Mouse (Mus musculus) frontal cortex, adult (tissue): ENCODE data around the gene Gm19402.
A peak's percentile ranks its signal among the peaks of the same experiment; 100 is the strongest.
"Not testable (repeated sequence)": the region's sequence is repeated elsewhere in the genome, so short reads cannot be mapped to it uniquely, and the experiment has no call there.

Experiments used
- ATAC-seq: cut with Nextera tagmentation; 2 replicates; pipeline ENCODE4 v1.9.2; 2017; ENCODE audit warnings: mild to moderate bottlenecking, moderate library complexity, mixed read lengths; ENCODE audit not compliant: low TSS enrichment

Gene Gm19402

DNA sequence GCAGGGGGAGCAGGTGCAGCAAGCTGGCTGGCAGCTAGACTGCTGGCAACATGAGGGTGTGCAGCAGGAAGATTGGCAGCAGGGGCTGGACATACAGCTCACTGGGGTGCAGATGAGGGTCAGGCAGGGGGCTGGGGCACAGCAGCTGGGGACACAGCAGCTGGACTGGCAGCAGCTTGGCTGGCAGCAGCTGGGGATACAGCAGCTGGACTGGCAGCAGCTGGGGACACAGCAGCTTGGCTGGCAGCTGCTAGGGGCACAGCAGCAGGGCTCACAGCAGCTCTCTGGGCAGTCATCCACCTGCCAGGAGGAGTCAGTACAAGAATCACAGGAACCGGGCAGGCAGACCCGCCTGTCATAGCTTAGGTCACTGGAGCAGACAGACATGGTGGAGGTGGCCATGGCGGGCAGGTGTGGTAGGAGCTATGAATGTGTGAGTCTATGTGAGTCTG is at the start of gene Gm19402:
TSS of gene Gm19402 (minus strand) at position 402 of the 452 bp plus-strand sequence.
- not testable (repeated sequence) for ATAC-seq

DNA sequence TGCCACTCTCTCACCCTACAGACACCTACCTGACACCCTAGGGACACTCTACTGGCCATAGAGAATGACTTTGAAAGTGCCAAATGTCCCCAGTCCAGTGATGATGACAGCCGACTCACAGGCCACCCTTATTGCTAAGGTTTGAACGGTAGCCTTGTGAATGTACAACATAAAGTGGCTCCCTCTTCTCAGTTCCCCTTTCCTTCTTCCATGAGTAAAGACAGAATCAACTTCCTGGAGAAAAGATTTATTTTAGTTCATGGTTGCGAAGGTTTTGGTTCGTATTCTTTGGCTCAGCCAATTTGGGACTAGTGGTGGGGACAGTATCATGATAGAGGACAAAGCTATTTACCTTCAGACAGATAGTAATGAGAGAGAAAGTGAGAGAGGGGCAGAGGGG is 48.4 kb upstream of the Gm19402 start:
- ATAC-seq, result no peak

DNA sequence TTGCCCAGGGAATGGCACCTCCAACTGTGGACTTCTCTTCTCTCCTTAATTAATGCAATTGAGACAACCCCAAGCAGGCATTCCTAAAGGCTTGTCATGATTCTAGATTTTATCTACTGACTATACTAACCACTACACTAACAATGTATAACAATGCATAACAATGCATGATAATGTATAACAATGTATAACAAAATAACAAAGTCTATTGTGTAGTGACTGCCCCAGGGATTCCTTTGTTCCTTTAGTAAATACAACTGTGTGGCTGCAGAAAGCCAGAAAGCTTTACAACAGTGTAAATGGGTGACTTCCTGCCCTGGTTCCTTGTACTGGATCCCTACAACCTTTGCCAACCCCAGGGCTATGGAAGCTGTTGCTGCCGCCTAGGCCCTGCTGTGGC is 45.4 kb upstream of the Gm19402 start:
- ATAC-seq, result no peak

DNA sequence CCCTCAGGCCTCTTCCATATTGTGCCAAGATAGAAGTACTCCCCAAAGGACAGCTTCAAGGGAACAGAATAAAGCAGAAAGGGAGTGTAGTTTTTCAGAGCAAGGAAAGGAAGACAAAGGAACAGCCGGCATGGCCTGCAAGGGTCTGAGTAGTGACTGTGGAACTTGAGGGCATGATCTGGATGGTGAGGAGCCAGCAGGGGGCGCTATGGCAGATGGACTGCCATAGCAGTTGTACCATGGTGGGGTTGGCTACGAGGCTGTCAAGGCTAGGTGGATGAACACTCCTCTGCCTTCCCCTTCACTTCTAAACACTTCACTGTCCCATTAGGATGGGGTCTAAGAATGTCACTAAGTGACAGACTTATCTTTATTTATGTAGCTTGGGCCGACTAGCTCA is 38.7 kb upstream of the Gm19402 start:
- ATAC-seq, result no peak

DNA sequence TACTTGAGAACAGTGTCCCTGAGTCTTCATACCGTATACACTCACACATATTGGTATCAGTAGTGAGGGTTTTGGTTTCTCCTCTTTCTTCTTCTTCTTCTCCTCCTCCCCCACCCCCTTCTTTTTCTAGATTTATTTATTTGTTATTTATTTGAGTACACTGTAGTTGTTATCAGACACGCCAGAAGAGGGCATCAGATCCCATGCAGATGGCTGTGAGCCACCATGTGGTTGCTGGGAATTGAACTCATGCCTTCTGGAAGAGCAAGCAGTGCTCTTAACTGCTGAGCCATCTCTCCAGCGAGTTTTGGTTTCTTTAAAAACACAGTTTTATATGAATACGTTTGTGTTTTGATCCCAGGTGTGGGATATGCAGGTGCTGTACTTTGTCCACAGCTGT is 37.7 kb upstream of the Gm19402 start:
- no peak for ATAC-seq

DNA sequence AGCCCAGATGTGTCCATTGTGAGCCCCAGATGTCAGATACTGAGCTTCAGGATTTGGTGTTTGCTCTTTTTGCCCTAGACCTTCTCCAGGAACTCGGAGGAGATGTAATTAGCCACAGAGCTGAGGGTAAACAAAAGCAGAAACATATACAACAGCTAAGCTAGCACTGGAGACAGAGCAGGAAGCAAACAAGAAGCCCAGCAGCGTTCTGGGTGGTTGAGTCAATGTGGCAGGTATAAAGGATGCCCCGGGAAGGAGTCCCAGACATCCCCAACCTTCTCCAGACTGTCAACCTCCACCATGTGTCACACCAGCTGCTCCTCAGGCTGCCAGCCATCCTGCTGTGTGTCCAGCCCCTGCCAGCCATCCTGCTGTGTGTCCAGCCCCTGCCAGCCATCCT is 35.6 kb upstream of the Gm19402 start, which contains the start of gene Gm10100:
TSS of gene Gm10100 (plus strand) at position 301 of the 400 bp plus-strand sequence.
- no peak for ATAC-seq

DNA sequence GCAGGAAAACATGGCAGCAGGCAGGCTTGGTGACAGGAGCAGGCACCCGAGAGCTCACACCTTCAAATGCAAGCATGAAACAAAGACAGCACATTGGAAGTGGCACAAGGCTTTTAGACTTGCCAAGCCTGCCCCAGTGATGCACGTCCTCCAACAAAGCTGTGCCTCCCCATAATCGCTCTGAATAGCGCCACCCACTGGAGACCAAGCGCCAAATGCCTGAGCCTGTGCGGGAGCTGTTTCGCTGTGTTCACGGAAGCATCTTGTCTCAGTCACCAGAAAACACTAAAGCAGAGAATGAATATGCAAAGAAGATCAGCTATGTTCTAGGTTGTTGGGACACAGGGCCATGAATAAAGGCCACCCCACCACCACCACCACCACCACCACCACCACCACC is 34.3 kb upstream of the Gm19402 start:
- ATAC-seq, result no peak

DNA sequence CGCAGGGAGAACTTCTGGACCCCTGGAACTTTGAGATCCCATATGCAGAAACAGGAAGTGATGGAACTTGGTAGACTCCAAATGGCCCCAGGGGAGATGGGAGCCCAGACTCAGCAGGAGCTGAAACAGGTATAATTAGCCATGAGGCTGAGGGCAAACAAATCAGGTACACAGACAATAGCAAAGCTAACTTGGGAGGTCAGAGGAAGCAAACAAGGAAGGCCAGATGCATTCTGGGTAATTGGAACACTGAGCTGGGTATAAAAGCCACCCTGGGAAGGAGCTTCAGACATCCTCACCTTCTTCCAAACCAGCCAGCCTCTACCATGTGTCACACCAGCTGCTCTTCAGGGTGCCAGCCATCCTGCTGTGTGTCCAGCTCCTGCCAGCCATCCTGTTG is 29.7 kb upstream of the Gm19402 start, which contains the start of gene Krtap12-1:
TSS of gene Krtap12-1 (plus strand) at position 301 of the 400 bp plus-strand sequence.
- not testable (repeated sequence) for ATAC-seq

DNA sequence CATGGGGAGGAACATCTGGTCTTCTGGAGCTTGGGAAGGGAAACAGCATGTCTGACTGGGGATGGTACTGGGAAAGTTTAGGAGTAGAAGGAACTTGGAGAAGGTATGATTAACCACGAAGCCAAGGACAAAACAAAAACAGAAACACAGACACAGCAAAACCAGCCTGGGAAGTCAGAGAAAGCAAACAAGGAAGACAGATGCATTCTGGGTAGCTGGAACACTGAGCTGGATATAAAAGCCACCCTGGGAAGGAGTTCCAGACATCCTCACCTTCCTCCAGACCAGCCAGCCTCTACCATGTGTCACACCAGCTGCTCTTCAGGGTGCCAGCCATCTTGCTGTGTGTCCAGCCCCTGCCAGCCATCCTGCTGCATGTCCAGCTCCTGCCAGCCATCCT is 24.9 kb upstream of the Gm19402 start, which contains the start of gene Gm10142:
TSS of gene Gm10142 (plus strand) at position 301 of the 400 bp plus-strand sequence.
- ATAC-seq, result no peak

DNA sequence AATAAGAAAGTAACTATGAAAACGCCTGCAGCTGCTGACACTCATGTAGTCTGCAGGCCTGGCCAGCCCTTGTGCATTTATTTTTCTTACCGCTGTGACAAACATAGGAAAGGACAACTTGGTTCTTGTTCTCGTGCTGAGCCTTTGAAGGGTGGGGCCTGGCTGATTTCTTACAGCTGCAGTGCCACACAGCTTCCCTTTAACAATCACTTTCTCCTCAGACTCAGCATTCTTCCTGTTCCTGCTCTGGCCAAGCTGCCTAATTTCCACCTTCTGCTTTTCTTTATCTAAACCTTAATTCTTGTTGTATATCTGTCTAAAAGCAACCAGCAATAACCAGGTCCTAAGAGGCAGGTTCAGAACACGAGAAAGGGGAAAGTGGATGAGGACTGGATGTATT is 23.2 kb upstream of the Gm19402 start:
- ATAC-seq, result no peak

DNA sequence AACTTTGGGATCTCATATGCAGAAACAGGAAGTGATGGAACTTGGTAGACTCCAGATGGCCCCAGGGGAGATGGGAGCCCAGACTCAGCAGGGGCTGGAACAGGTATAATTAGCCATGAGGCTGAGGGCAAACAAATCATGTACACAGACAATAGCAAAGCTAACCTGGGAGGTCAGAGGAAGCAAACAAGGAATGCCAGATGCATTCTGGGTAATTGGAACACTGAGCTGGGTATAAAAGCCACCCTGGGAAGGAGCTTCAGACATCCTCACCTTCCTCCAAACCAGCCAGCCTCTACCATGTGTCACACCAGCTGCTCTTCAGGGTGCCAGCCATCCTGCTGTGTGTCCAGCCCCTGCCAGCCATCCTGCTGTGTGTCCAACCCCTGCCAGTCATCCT is 20.6 kb upstream of the Gm19402 start, which contains the start of gene Gm10024:
TSS of gene Gm10024 (plus strand) at position 301 of the 400 bp plus-strand sequence.
- ATAC-seq, result not testable (repeated sequence)

DNA sequence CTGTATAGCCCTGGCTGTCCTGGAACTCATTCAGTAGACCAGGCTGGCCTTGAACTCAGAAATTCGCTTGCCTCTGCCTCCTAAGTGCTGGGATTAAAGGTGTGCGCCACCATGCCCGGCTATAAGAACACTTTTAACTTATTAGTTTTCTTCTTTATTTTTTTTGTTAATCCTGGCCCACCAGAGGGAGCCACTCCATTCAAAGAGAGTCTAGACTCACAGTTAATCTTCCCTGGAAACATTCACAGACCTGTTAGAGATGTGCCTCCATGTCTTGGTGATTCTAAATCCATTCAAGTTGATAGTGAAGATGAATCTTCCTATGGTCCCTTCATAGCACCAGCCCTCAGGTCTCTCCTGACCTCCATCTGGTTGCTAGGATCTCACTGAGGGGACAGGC is 19.3 kb upstream of the Gm19402 start:
- ATAC-seq, result no peak

DNA sequence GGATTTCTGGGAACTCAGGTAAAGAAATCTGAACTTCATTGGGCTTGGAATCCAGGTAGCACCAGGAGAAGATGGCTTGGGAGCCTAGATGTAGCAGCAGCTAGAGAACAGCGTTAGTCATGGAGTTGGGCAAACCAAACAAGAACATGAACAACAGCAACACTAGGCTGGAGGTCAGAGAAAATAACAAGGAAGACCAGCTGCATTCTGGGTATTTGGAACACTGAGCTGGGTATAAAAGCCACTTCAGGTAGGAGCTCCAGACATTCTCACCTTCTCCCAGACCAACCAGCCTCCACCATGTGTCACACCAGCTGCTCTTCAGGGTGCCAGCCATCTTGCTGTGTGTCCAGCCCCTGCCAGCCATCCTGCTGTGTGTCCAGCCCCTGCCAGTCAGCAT is 15.8 kb upstream of the Gm19402 start, which contains the start of gene Gm10272:
TSS of gene Gm10272 (plus strand) at position 301 of the 400 bp plus-strand sequence.
- ATAC-seq, result no peak

DNA sequence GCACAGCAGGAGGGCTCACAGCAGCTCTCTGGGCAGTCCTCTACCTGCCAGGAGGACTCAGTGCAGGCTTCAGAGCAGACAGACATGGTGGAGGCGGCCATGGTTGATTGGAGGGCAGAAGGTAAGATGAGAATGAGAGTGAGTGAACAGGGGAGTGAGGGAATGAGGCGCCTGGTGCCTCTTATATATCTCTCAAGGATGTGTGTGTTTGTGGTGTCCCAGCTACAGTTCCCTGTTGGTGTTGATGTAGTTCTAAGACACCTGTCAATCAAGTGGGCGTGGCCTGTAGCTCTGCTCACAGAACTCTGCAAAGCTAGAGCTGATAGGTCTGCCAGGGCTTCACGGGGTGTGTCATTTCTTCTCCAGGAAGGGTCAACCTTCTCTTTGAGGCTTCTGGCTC is 6.6 kb upstream of the Gm19402 start, which contains the start of gene Gm9508:
TSS of gene Gm9508 (minus strand) at position 101 of the 400 bp plus-strand sequence.
- ATAC-seq, result no peak

DNA sequence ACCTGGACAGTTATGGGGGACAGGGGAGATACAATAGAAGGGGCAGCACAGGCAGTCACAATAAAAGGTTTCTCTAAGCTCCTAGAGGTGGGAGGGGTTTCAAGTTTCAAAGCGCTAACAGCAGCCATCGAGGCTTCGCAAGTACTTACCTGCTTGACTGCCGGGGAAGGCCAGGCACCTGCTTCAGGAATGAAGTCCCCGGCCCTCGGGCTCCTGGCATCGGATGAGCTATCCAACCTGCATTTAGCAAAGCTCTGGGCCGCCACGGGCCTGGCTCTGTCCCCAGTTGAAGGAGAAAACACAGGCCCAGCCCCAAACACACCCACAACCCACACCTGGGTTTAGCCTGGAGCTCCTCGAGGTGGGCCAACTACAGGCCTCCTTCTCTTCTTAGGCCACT is 3.5 kb downstream of the Gm19402 start:
- ATAC-seq, result no peak

DNA sequence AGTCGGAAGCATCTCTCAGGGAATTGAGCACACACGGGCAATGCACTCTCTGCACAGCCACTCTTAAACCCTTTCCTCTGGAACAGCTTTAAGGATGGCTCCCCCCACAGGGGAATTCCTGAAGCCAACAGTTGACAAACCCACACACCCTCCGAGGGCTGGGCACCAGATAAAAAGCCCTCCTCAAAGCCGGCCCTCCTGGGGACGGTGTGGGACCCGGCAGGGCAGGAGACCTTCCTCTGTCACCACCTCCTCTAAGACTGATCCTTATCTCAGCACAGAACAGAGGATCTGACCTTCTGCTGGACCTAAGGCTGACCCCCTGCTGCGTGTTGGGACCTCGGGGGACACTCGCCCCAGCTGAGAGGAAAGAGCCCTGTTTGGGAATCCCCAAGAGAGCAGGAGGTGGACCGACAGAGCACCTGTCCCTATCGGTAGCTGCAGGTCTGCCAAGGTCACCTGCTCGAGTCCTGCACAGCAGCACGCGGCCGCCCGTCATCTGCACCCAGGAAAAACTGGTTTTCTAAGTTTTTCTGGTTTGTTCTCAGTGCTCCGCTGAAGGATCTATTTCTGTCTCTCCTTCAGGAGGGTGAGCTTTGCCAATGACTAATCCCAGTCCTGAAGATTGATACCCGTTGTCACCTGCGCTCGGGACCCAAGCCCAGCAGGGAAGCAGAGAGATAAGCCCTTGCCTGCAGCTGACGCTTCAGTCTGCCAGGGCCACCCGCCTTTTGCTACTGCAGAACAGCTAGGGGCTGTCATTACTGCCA is 4.5 kb downstream of the Gm19402 start, which contains the start of gene Tspear:
TSS of gene Tspear (plus strand) at position 675 of the 770 bp plus-strand sequence.
- no peak for ATAC-seq

DNA sequence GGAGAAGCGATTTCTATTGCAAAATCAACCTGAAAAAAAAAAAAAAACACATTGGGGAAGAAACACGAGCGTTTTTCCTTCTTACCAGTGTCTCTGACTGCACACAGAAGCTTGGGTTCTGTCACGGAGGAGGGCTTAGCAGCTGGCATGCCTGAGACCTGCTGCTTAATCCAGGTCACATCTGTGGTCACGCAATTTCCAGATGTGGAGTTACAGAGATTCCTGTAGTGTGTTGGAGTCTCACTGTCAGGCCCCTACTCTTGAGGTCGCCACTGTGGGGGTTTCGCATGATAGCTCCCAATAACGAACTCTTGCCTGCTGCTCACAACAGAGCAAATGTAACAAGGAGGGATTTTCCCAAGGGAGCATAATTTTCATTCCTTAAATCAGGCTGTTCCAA is 6.4 kb downstream of the Gm19402 start:
- no peak for ATAC-seq

DNA sequence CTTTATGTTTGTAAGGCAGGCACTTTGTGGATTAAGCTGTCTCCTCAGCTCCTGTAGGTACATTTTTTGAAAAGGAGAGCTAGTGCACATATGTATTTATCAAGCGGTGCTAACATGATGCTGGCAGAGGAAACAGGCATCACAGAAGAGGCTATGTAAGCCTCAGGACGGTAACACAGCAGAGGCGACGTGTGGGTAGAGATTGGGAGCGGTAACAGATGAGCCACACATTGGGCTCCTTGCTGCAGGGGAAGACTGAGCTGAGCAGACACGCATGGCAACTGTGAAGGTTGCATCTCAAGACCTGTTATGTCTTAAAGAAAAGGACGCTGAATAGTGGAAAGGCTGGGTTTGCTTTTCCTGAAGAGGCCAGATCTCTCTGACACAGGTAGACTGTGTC is 7.6 kb downstream of the Gm19402 start:
- ATAC-seq, result peak; percentile 94

DNA sequence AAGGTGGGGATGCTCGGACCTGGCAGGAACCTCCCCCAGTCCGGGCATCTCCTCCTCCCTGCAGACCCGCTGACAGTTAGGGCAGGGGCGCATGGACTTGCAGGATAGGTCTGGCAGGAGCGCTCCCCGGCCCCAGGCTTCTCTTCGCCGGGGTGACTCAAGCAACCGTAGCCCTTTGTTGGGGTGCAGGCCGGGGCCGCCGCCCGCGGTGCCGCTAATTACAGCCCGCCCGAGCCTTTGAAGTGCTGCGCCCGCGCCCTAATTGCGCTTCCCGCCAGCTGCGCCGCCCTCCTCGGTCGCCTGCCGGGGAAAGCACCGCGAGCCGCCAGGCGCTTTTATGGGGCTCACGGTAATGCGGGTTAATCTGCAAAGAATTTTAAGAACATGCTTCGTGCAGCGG is 13.0 kb downstream of the Gm19402 start:
- no peak for ATAC-seq

DNA sequence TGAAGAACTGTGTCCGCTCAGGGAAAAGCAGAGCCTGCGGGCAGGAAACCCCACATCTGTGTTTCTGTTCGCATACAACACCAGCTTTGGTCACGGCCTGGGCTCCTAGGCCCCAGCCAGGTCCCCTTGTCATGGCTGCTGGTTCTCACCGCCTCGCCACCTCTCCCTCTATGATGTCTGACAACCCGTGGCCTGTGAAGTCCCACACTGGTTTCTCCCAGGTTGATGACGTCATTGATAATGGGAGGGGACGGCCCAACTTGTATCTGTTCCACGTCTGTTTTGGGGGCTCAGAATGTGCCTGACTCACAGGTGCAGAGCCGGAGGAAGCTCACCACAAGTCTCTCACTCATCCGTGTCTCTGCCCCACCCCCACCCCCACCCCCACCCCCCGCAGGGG is 16.8 kb downstream of the Gm19402 start:
- no peak for ATAC-seq

DNA sequence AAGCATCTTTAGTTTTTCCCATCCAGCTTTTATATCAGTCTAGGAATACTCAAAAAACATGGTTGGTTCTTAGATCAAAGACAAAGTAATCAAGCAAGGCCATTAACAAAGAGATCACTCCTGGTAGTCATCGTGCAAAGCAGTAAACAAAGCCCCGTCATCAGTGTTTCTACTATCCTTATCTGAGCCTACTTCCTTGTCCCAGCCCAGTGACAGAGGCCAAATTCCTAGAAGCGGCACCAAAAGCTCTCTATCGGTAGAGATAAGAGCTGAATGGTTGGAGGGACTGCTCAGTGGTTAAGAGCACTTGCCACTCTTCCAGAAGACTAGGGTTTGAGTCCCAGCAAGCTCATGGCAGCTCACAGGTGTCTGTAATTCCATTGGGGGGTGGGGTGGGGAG is 19.0 kb downstream of the Gm19402 start:
- ATAC-seq, result no peak

DNA sequence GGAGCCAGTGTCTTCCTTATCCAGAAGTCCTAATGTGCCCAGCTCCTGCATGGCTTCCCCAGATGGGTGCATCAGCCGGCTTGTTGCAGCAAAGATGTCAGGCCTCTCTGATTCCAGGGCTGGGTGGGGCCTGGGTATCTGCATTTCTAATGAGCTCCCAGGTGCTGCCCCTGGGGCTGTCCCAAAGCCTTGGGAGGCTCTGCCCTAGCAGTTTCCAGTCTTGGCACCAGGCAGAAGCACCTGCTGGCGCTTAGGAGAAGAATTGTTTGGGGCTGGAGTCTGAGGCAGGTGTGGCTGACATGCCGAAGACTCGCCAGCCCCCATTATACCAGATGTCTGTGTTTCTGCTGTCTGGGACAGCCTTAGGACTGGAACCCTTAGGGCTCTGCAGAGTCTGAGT is 19.8 kb downstream of the Gm19402 start:
- ATAC-seq, result no peak

DNA sequence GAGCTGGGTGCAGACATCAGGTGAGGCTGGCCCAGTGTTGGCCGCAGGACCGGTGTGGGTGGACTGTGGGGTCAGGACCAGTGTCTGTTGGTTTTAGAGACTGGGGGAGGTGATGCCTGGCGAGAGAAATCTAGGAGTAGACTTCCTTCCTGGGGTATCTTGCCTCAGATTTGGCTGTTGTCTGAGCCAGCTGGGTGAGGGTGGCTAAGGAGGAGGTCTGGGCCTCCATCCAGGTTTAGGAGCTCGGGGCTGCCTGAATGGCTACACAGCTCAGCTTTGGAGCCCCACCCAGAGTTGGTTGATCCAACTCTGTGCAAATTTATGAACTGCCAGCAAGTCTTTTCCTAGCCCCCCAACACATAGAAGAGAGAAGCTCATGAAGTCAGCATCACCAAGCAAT is 23.2 kb downstream of the Gm19402 start:
- peak; percentile 88 for ATAC-seq
